Mouse (Mus musculus): ENCODE measurements around the gene Auts2.

GRCm38 (mm10) chr5:131606786-131607185, 936.4 kb downstream of the Auts2 start:
- TF ChIP-seq CTCF (IDR thresholded peaks at IDR 0.05; ENCODE audit: low read depth): no peak
- TF ChIP-seq EP300 (IDR thresholded peaks at IDR 0.05; ENCODE audit: low read depth): no peak
